Mouse (Mus musculus): ENCODE measurements around the gene Cers2.

Gene Cers2

GRCm38 (mm10) chr3:95314486-95315093, at the start of gene Cers2:
Cers2 (plus strand) TSS chr3:95314791.
- DNase-seq (ENCODE audit: low spot score): peak; percentile 60

- DNase-seq (ENCODE audit: low spot score): no peak
Observed at GRCm38 (mm10) chr3:95266052-95266451, 48.5 kb upstream of the Cers2 start.

GRCm38 (mm10) chr3:95267855-95268254, 46.7 kb upstream of the Cers2 start:
- no peak for DNase-seq (ENCODE audit: low spot score)

GRCm38 (mm10) chr3:95269789-95270188, 44.8 kb upstream of the Cers2 start:
- no peak for DNase-seq (ENCODE audit: low spot score)

DNA sequence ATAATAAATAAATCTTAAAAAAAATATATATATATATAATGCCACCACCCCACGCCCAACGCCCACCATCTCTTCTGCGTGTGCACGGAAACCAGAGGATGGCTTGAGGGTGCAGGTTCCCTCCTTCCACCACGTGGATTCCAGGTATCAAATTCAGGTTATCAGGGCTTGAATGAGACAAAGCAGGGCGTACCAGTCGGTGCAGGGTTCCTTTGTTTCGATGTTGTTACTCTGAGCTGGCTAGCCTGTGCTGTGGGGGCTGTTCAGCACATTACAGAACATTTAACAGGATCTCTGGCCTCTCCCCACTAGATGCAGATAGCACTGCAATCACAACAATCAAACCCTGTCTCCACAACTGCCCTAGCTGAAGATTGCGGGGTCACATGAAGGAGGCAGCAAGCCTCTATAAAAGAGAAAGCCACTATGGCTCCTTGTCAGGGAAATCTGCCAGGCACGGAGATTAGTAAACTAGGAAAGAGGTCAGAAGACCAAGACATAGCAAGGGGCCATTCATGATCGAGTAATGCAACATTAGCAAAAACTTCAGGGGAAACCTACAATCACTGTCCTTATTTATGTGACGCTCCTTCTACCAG, 43.7 kb upstream of the Cers2 start:
- DNase-seq (ENCODE audit: low spot score): no peak

- no peak for DNase-seq (ENCODE audit: low spot score)
Observed at GRCm38 (mm10) chr3:95273471-95273870, 41.1 kb upstream of the Cers2 start.

GRCm38 (mm10) chr3:95274453-95274852, 40.1 kb upstream of the Cers2 start:
- no peak for DNase-seq (ENCODE audit: low spot score)

- no peak for DNase-seq (ENCODE audit: low spot score)
Observed at GRCm38 (mm10) chr3:95275161-95275560, 39.4 kb upstream of the Cers2 start.

DNA sequence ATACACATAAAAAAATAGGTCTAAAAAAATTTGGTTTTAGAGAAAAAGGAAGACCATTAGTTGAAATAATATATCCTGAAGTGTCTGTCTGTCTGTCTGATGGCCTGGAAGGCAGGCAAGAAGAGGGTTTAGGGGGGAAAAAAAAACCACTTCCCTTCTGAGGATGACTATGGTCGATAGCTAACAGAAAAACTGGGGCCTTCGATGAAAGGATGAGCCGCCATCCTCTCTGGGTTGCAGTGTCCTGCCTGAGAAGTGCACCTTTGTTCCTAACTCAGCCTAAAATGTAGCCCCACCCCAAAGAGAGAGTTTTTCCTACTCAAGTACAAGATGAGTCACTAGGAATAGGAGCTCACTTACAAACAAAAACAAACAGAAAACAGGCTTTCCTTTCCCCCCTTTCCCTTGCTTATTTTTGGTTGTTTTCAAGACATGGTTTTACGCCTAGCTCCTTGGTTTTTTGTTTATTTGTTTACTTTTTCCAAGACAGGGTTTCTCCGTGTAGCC, 38.1 kb upstream of the Cers2 start:
- no peak for DNase-seq (ENCODE audit: low spot score)

- no peak for DNase-seq (ENCODE audit: low spot score)
Observed at GRCm38 (mm10) chr3:95277149-95277551, 37.4 kb upstream of the Cers2 start.

DNA sequence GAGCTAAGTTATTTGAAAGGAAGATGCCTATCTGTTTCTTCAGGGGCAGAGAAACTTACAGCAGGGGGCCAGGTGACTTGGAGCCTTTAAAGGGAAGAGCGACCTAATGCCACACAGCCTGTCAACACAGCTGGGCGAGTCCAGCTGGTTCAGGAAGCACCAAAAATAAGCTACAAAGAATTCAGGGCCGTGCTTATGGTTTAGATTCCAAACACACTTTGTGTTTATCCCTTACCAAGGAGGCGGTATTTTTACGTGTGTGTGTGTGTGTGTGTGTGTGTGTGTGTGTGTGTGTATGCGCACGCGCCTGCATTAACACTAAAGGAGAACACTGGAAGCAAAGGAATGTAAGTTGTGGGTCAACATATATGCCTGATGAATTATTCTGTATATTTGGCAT, 33.8 kb upstream of the Cers2 start:
- DNase-seq (ENCODE audit: low spot score): peak; percentile 45

- peak; percentile 99 for DNase-seq (ENCODE audit: low spot score)
Observed at GRCm38 (mm10) chr3:95281216-95282126, 33.1 kb upstream of the Cers2 start, which contains the start of the genes Mindy1 and Prune1. Mindy1 (plus strand) TSS chr3:95281345. Prune1 (minus strand) TSS chr3:95282076.

- peak; percentile 50 for DNase-seq (ENCODE audit: low spot score)
Observed at GRCm38 (mm10) chr3:95282381-95282864, 32.2 kb upstream of the Cers2 start.

- peak; percentile 84 for DNase-seq (ENCODE audit: low spot score)
Observed at GRCm38 (mm10) chr3:95282865-95283588, 31.6 kb upstream of the Cers2 start.

DNA sequence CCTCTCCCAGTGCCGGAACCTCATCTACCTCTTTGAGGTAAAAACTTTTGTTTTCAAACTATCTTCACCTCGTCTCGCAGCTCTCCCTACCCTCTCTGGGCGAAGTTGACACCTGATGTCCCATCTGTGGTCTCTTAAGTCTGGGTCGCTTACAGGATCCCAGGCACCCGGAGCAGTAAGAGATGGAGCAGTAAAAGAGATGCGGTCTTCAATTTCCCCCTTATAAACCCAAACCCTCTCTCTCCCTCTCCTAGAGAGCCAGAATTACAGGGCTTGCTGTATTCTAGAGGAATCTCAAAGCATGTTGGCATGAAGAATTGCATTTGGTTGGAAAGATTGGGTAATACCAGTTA, 31.0 kb upstream of the Cers2 start:
- no peak for DNase-seq (ENCODE audit: low spot score)

GRCm38 (mm10) chr3:95284062-95284461, 30.5 kb upstream of the Cers2 start:
- no peak for DNase-seq (ENCODE audit: low spot score)

GRCm38 (mm10) chr3:95284501-95285281, 29.9 kb upstream of the Cers2 start:
- DNase-seq (ENCODE audit: low spot score): no peak

DNA sequence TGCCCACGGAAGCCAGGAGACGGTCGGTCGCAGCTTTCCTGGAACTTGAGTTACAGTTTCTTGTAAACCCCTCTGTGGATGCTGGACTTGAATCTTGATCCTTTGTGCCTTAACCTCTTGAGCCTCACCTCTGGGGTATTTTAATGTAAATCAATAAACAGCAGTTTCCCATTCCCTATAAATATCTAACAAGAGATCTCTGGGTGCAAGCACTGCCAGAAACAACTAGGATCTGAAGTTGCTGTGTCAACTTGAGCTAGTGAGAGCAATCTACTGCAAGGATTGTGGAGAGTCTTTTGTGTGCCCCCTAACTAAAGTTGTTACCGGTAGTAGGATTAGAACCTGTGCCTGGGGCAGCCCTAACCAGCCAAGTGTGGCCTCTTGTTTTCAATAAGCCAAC, 29.2 kb upstream of the Cers2 start:
- DNase-seq (ENCODE audit: low spot score): no peak

DNA sequence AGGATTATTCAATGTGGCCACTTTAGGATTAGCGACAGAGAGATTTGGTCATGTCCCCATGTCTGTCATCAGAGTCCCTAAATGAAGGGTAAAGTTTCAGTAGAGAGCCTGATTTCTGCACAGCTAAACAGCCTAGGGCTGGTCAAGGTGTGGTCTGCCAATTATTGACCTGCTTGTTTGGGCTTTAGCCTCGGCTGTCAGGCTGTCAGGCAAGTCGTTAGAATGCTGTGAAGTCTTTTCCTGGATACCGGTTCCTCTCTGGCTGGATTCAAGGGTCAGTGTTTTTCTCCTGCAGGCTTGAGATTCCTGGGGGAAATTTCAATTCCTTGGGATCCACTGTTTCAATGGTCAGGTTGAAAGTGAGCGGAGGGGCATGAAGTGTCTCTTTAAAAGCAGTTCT, 28.6 kb upstream of the Cers2 start:
- DNase-seq (ENCODE audit: low spot score): no peak

GRCm38 (mm10) chr3:95286510-95286909, 28.1 kb upstream of the Cers2 start:
- no peak for DNase-seq (ENCODE audit: low spot score)

GRCm38 (mm10) chr3:95287541-95287940, 27.1 kb upstream of the Cers2 start:
- no peak for DNase-seq (ENCODE audit: low spot score)
